Mouse (Mus musculus) C2C12 (cell line): ENCODE measurements at regions not wholly inside any gene's neighbourhood (a gene's known extent, or its start where the extent isn't known, plus 50 kb on each side); places are given as distances from the start of the nearest gene placed in this dataset.

Experiments used
- CEBPB ChIP-seq: IDR thresholded peaks from one replicate; pipeline ENCODE4 v1.6.1; 2011; ENCODE audit warnings: low read depth, mild to moderate bottlenecking, control low read depth, moderate library complexity
- CTCF ChIP-seq: IDR thresholded peaks from one replicate; pipeline ENCODE4 v1.5.1; 2011; ENCODE audit not compliant: control insufficient read depth, insufficient read depth, insufficient read length
- FOSL1 ChIP-seq: IDR thresholded peaks from one replicate; pipeline ENCODE4 v1.8.0; 2011; ENCODE audit warnings: mild to moderate bottlenecking, low read length; ENCODE audit not compliant: poor library complexity, insufficient read depth, severe bottlenecking
- MAX ChIP-seq: IDR thresholded peaks from one replicate; pipeline ENCODE4 v1.6.1; 2011; ENCODE audit warnings: mild to moderate bottlenecking, control low read depth
- MYOD1 ChIP-seq: IDR thresholded peaks from one replicate; pipeline ENCODE4 v1.6.1; 2011; ENCODE audit warnings: low read depth; ENCODE audit not compliant: control insufficient read depth, insufficient read length
- MYOG ChIP-seq: IDR thresholded peaks from one replicate; pipeline ENCODE4 v1.6.1; 2011; ENCODE audit not compliant: control insufficient read depth, insufficient read length; ENCODE audit errors: extremely low read depth
- USF1 ChIP-seq: IDR thresholded peaks from one replicate; pipeline ENCODE4 v1.6.1; 2011; ENCODE audit warnings: low read depth, mild to moderate bottlenecking, control low read depth, moderate library complexity

DNA sequence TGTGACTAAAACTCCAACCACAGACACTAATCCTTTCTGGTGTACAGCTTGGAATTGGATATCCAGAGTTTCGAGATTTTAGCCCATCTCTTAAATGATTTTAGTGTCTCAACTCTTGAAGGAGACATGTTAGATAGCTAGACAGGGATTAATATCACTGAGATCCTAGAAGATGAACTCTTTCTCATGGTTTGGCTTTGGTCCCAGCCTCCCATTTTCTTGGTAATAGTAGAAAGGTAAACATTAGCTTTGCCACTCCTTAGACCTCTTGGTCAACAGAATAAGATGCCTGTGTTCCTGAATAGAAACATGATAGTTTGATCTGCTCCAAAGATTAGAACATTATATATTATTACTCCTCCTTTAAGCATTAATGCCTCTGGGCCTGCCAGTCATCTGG lies 60.8 kb upstream of the Dpt start:
- no peak for TF ChIP-seq CTCF
- TF ChIP-seq USF1: no peak
- no peak for TF ChIP-seq MYOG
- no peak for TF ChIP-seq MAX
- no peak for TF ChIP-seq CEBPB
- no peak for TF ChIP-seq FOSL1
- TF ChIP-seq MYOD1: no peak
